10 mouse cellular contexts compared by ENCODE assay signal in genomic region chr15:83306181-83306580, GRCm38 (mm10). TPM values are rescaled to one million over a fixed set of nuclear protein-coding genes. Genes with fewer than 3 reads are reported as not detected.
DNase-seq lines count a peak whose midpoint lies in the region; ATAC-seq and TF ChIP-seq lines count a peak whose summit lies in the region.
"Had no signal": no experiment of that assay in that cellular context is flagged by ENCODE, and none has a peak within 500 bp of the region (broad histone marks: within the 10 kb centered on the region; RNA-seq: fewer than 3 reads in every experiment).

No protein-coding gene starts in this region.

- H3K27ac ChIP-seq in gastrocnemius, adult 2 months = peak overlapping the region; percentile 83
- H3K27ac ChIP-seq in liver, adult 2 months (replicated peaks; ENCODE audit: insufficient read depth, low read depth, low read length) = peak overlapping the region; percentile 50; the same call in 1 of the 2 replicates
- no peak overlapping the region for H3K27ac ChIP-seq in liver, embryonic 11.5 days (ENCODE audit: low read depth, low read length)
- H3K27ac ChIP-seq in cerebellum, adult 2 months (ENCODE audit: insufficient read depth, low read length) = no peak overlapping the region
- peak overlapping the region; percentile 79; the same call in 1 of the 2 replicates for H3K27ac ChIP-seq in intestine, postnatal 0 days (ENCODE audit: low read depth, low read length)
- H3K27ac ChIP-seq: liver, embryonic 14.5 days had no signal

- H3K4me3 ChIP-seq in gastrocnemius, adult 2 months = no peak overlapping the region
- H3K4me3 ChIP-seq in liver, adult 2 months (ENCODE audit: insufficient read depth, low read depth, low read length) = no peak overlapping the region
- H3K4me3 ChIP-seq in liver, embryonic 11.5 days (ENCODE audit: low read depth, low read length) = no peak overlapping the region
- no peak overlapping the region for H3K4me3 ChIP-seq in cerebellum, adult 2 months (replicated peaks; ENCODE audit: insufficient read depth, low read depth, low read length)
- H3K4me3 ChIP-seq in intestine, postnatal 0 days (ENCODE audit: low read depth, low read length) = no peak overlapping the region

- ATAC-seq in liver, embryonic 11.5 days (replicated peaks; ENCODE audit: low FRiP score) = no peak
- no peak for ATAC-seq in intestine, postnatal 0 days

- intact Hi-C loops in gastrocnemius, adult 2 months (cut with DNase I) = no loop called here

- TF ChIP-seq CTCF in gastrocnemius, adult 2 months (IDR thresholded peaks at IDR 0.05) = no peak
- no peak for TF ChIP-seq CTCF in liver, adult 2 months (IDR thresholded peaks at IDR 0.05; ENCODE audit: low read depth, low read length)
- TF ChIP-seq CTCF in cerebellum, adult 2 months (IDR thresholded peaks at IDR 0.05; ENCODE audit: borderline replicate concordance, insufficient read depth, low read depth, low read length) = no peak
- TF ChIP-seq CTCF in intestine, postnatal 0 days (IDR thresholded peaks at IDR 0.05; ENCODE audit: low read depth) = no peak

- peaks cover 11% of the 10 kb centered on the region for H3K4me1 ChIP-seq in liver, adult 2 months (ENCODE audit: control insufficient read depth, insufficient read depth, low read length)
- H3K4me1 ChIP-seq in liver, embryonic 11.5 days (replicated peaks; ENCODE audit: control insufficient read depth, insufficient read depth, low read length) = 0 out of 2 replicates have a peak, but pooled peaks cover 2% of the 10 kb centered on the region
- peaks cover 20% of the 10 kb centered on the region for H3K4me1 ChIP-seq in cerebellum, adult 2 months (ENCODE audit: control insufficient read depth, insufficient read depth, low read length)
- H3K4me1 ChIP-seq in intestine, postnatal 0 days (replicated peaks; ENCODE audit: control insufficient read depth, insufficient read depth, low read length) = peaks cover 11% of the 10 kb centered on the region

- peaks cover 8% of the 10 kb centered on the region; the same call in 1 of the 2 replicates for H3K36me3 ChIP-seq in liver, adult 2 months (ENCODE audit: control insufficient read depth, insufficient read depth, low read length)
- H3K36me3 ChIP-seq in liver, embryonic 11.5 days (ENCODE audit: control insufficient read depth, insufficient read depth, low read length) = peaks cover 8% of the 10 kb centered on the region; the same call in 1 of the 2 replicates
- peaks cover 79% of the 10 kb centered on the region for H3K36me3 ChIP-seq in intestine, postnatal 0 days (ENCODE audit: control insufficient read depth, insufficient read depth)

- TF ChIP-seq POLR2A in liver, adult 2 months (IDR thresholded peaks at IDR 0.05; ENCODE audit: extremely low read depth, insufficient read depth, low read length) = no peak
- TF ChIP-seq POLR2A in cerebellum, adult 2 months (IDR thresholded peaks at IDR 0.05; ENCODE audit: borderline replicate concordance, insufficient read depth, low read length) = no peak

- no peaks in the 10 kb centered on the region for H3K79me2 ChIP-seq in liver, adult 2 months (ENCODE audit: control insufficient read depth, insufficient read depth, low read length)

- no peak for DNase-seq in gastrocnemius, adult 2 months
- DNase-seq in gastrocnemius, postnatal 10 days = no peak
- DNase-seq in liver, adult 2 months (ENCODE audit: extremely low read depth, low read depth, low spot score) = no peak
- DNase-seq in liver, embryonic 11.5 days (ENCODE audit: low spot score) = no peak
- DNase-seq in cerebellum, adult 2 months = peak; percentile 53 to 57
- no peak for DNase-seq in urinary bladder, postnatal 10 days (ENCODE audit: low spot score)
- DNase-seq in embryo, embryonic 10 days (ENCODE audit: low spot score) = no peak
- DNase-seq: B cell, adult 2 months had no signal

- no peak overlapping the region for H3K4me2 ChIP-seq in liver, embryonic 11.5 days
- no peak overlapping the region for H3K4me2 ChIP-seq in intestine, postnatal 0 days (replicated peaks; ENCODE audit: low read depth)

- H3K27me3 ChIP-seq in liver, adult 2 months (ENCODE audit: control insufficient read depth, insufficient read depth, low read length) = no peaks in the 10 kb centered on the region
- H3K27me3 ChIP-seq in liver, embryonic 11.5 days (replicated peaks; ENCODE audit: control insufficient read depth, insufficient read depth, low read length) = no peaks in the 10 kb centered on the region
- no peaks in the 10 kb centered on the region for H3K27me3 ChIP-seq in cerebellum, adult 2 months (ENCODE audit: control insufficient read depth, insufficient read depth, low read length)
- H3K27me3 ChIP-seq in intestine, postnatal 0 days (replicated peaks; ENCODE audit: control insufficient read depth, insufficient read depth, low read length) = no peaks in the 10 kb centered on the region

- no peaks in the 10 kb centered on the region for H3K9me3 ChIP-seq in liver, embryonic 11.5 days (ENCODE audit: control insufficient read depth, low read length)
- H3K9me3 ChIP-seq in intestine, postnatal 0 days (ENCODE audit: control insufficient read depth) = no peaks in the 10 kb centered on the region

- WGBS in liver, adult 2 months = 89% methylated on average over 12 of the region's 12 CpGs
- 90% methylated on average over 12 of the region's 12 CpGs for WGBS in liver, embryonic 11.5 days
- 41% methylated on average over 12 of the region's 12 CpGs for WGBS in cerebellum, adult 2 months
- 87% methylated on average over 12 of the region's 12 CpGs for WGBS in intestine, postnatal 0 days

- H3K9ac ChIP-seq in liver, adult 2 months (ENCODE audit: low read depth, low read length) = no peak overlapping the region
- H3K9ac ChIP-seq in liver, embryonic 11.5 days (ENCODE audit: low read depth, low read length) = no peak overlapping the region
- H3K9ac ChIP-seq in intestine, postnatal 0 days (ENCODE audit: low read depth, low read length) = no peak overlapping the region
- H3K9ac ChIP-seq: liver, embryonic 14.5 days had no signal

RNA-seq across cellular contexts. Expression of gene Arfgap3, which starts 43.9 kb away (rescaled TPM):
- total RNA-seq in gastrocnemius, adult 2 months (2021) = 1 to 10 TPM; 6.0 to 6.7 TPM
- 10 to 100 TPM; 12.3 to 16.0 TPM for total RNA-seq in gastrocnemius, postnatal 10 days (2021)
- total RNA-seq in liver, adult 2 months (2014; rRNA removed) = 4.7 and 6.8 TPM in 2 replicates
- polyA plus RNA-seq in liver, adult 2 months (2012; rRNA removed) = 5.7 and 9.0 TPM in 2 replicates
- 26.3 and 26.7 TPM in 2 replicates for polyA plus RNA-seq in liver, embryonic 11.5 days (2014; fragmentation: Nextera tagmentation; extraction: Ambion mirVana)
- 19.9 and 21.5 TPM in 2 replicates for polyA plus RNA-seq in cerebellum, adult 2 months (2012; rRNA removed)
- 119 and 124 TPM in 2 replicates for polyA plus RNA-seq in intestine, postnatal 0 days (2015; fragmentation: Nextera tagmentation; extraction: Ambion mirVana)

RNA-seq across cellular contexts. Expression of gene A4galt, which starts 54.6 kb away (rescaled TPM):
- total RNA-seq in gastrocnemius, adult 2 months (2021) = 1 to 10 TPM; 2.8 to 4.0 TPM
- total RNA-seq in gastrocnemius, postnatal 10 days (2021) = 1 to 10 TPM; 5.3 to 7.0 TPM
- 0.28 and 0.54 TPM in 2 replicates for total RNA-seq in liver, adult 2 months (2014; rRNA removed)
- polyA plus RNA-seq in liver, adult 2 months (2012; rRNA removed) = 0.46 and 0.54 TPM in 2 replicates
- polyA plus RNA-seq in liver, embryonic 11.5 days (2014; fragmentation: Nextera tagmentation; extraction: Ambion mirVana) = 0.12 TPM in 1 of 2 replicates, not detected in the other
- polyA plus RNA-seq in cerebellum, adult 2 months (2012; rRNA removed) = 3.7 and 5.0 TPM in 2 replicates
- polyA plus RNA-seq in intestine, postnatal 0 days (2015; fragmentation: Nextera tagmentation; extraction: Ambion mirVana) = 8.1 and 8.6 TPM in 2 replicates

Comparison
In these comparisons a context has a peak if more than half of its experiments do, and no peak if none do; other contexts are left out.
1. H3K27ac ChIP-seq: peak in gastrocnemius, adult 2 months (single experiment), liver, adult 2 months (single experiment) and intestine, postnatal 0 days (single experiment); none in liver, embryonic 11.5 days (single experiment) and cerebellum, adult 2 months (single experiment).
2. DNase-seq: peak in cerebellum, adult 2 months (2 of 2); none in gastrocnemius, adult 2 months (single experiment), gastrocnemius, postnatal 10 days (single experiment), liver, adult 2 months (single experiment), liver, embryonic 11.5 days (single experiment), urinary bladder, postnatal 10 days (single experiment) and embryo, embryonic 10 days (single experiment).